Mouse (Mus musculus): ENCODE results near the gene Exoc2.

Exoc2 gene

DNA sequence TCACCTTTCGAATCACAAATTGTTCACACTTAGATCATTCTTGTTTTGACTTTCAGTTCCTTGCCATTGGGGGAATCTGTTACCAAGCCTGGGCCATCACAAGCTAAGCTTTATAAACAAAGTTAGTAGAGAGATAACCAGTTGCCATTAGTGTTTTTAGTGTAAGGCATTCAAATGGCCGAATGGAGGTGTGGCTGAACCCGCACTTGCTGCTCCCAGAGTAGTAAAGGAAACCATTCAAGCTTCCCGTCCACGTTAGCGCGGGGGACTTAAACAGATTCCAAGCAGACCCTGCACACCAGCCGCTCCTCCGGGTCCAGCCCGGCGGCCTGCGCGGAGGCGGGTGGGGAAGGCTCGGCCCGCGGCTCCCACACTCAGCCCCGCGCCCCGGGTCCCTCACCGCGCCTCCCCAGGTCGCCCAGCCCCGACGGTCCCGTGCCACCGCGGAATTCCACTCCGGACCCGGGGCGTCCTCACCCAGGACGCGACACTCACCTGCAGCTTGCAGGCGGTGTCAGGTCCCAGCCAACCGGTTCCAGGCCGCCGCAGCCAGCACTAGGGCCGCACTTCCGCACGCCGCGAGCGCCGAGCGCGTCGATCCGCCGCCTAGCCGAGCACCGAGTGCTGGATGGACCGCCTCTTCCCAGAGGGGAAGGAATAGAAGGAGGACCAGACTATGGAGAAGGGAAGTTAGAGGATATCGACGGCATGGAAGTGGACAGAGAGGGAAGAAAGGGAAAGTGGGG, at the start of gene Exoc2, which contains the start of gene Gm5447:
TSS of gene Exoc2 (minus strand) at position 593 of the 746 bp plus-strand sequence.
TSS of gene Gm5447 (plus strand) at position 704 of the 746 bp plus-strand sequence.
- DNase-seq (ENCODE audit: low spot score in 2 of 2) = peak; percentile 69 to 83

DNA sequence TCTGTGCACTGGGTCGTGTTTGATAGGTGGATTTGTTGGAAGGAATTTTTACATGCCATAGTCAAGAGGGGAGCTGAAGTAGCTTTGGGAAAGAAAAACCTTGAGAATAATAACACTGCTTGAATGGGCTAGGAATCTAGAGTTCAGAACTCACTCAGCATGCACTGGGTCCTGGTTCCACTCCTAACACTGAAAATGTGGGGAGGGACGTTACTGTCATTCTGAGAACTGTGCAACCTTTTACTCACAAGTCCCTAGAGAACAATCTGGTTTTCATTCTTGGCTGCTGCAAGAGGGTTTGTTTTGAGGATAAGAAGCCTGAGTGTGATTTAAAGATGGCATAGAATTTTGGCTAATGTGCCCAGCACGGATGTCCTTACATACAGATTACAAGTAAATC, 49.8 kb upstream of the Exoc2 start:
- no peak for DNase-seq (ENCODE audit: low spot score in 2 of 2)

DNA sequence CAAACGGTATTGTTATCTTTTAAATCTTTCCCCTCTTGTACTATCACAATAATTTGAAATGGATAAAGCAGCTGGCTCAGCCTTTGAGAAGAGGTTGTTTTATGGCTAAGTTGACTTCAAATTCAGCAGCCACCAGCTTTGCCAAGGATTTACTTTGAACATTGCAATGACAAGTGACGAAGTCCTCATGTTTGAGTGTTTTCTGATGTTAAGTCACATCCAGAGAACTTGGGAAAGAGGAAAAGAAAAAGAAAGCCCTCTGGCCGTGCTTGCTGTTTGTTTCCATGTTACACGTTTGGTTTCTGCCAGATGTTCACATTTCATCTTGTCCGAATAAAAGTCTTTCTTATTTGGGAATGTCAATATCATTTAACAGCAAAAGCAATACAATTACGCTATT, 48.0 kb upstream of the Exoc2 start:
- no peak for DNase-seq (ENCODE audit: low spot score in 2 of 2)

DNA sequence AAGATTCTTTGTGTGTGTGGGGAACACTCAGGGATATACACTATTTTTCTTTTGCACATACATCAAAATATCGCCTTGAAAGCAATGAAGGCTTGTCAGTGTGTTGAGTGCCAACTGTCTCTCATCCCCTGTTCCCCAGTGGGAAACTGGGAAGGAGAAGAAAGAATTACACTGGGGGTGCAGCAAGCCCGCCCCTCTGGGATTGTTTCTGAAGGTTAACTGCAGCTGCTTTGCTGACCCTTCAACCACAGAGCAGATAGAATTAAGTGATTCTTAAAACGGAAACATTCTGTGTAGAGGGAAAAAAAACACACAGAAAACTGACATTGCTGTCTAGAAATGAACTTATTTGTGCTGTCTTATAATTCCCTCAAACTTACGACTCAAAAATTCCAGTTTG, 47.6 kb upstream of the Exoc2 start:
- DNase-seq (ENCODE audit: low spot score in 2 of 2) = no peak

DNA sequence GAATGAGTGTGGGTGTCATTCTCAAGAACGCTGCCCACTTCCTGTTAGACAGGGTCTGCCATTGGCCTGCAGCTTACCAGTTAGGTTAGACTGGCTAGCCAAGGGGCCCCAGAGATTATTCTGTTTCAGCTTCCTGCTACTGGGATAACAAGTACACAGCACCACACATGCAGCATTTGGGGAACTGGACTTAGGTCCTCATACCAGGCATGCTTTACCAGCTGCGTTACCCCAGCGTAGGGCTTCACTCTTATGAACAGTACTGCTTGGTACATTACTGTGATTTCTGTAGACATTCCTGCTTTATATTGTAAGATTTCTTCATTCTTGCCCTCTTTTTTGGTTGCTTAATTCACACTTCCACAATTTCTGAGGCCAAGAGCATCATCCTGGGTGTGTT, 43.7 kb upstream of the Exoc2 start:
- no peak for DNase-seq (ENCODE audit: low spot score in 2 of 2)

DNA sequence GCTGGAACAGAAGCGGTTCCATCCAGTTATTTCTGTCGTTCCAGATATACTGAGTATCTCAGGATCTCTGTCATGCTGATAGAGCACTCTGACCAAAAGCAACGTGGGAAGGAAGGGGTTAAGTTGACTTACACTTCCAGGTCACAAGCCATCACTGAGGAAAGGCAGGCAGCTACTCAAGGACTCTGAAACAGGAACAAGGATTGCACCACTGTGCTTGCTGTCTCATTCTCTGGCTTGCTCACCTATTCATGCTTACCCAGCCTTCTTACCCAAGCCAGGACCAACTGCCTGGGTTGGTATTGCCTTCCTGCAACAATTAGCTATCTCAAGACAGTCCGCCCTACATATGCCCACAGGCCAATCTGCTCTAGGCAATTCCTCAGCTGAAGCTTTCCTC, 31.1 kb upstream of the Exoc2 start:
- no peak for DNase-seq (ENCODE audit: low spot score in 2 of 2)

DNA sequence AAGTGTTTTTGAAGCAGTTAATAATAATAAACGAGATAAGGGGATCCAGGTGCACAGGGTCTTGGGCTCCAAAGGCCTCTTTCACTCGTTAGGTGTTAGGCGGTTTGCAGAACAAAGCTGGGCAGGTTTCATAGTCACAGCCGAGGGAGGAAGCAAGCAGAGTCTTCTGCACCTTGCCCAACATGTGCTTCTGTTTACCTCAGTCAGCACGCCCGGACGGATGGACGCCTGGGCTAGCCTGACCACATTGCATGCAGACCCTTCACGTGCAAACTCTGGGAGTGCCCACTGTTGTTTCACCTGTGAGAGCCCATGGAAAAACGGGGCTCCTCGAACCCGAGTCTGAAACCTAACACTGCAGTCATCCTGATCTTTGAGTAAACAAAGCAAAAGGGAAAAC, 30.6 kb upstream of the Exoc2 start:
- DNase-seq (ENCODE audit: low spot score in 2 of 2) = no peak

DNA sequence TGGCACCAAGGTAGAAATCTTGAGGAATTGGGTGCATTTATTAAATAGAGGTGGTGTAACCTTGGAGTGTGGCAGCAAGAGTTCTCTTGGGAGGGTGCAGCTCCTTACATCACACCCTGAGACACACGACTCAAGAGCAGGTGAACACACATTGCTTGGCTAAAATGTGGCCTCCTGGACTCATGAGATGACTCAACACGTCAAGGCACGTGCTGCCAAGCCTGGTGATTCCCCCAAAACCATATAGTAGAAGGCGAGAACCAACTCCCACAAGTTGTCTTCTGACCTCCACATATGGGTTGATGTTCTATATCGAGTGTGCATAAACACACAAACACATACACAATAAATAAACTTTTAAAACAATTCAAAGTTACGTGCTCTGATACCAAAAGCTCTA, 25.9 kb upstream of the Exoc2 start:
- DNase-seq (ENCODE audit: low spot score in 2 of 2) = no peak

DNA sequence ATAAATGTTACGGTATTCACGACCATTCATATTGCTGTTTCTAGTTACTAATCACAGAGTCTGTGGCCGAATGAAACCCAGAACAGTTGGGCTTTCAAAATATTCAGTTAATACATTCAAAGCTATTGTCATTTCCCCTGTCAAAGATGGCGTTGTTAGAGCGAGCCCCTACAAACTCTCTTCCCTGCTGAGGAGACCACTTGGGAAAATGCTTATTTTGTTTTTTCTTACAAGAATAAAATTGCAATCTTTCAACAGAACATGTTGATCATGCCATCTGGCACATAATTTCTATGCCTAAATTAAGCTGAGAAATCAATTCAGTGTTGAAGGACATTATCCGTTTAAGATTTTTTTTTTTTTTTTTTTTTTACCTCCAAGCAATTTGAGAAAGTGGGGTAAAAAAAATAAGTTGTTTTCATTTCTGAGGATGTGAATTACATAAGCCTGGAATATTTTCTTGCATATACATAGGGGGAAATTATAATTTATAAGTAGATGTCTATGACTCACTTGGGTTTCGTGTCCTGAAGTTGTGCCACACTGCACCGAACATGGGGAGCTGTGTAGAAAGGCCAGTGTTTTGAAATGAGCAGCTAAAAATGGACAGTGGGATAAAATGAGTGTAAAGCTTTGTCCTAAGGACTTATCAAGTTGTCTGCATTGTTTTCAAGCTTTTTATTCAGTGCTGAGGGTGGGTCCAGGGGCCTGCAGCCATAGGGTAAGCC, 23.8 kb upstream of the Exoc2 start:
- DNase-seq (ENCODE audit: low spot score in 2 of 2) = no peak

DNA sequence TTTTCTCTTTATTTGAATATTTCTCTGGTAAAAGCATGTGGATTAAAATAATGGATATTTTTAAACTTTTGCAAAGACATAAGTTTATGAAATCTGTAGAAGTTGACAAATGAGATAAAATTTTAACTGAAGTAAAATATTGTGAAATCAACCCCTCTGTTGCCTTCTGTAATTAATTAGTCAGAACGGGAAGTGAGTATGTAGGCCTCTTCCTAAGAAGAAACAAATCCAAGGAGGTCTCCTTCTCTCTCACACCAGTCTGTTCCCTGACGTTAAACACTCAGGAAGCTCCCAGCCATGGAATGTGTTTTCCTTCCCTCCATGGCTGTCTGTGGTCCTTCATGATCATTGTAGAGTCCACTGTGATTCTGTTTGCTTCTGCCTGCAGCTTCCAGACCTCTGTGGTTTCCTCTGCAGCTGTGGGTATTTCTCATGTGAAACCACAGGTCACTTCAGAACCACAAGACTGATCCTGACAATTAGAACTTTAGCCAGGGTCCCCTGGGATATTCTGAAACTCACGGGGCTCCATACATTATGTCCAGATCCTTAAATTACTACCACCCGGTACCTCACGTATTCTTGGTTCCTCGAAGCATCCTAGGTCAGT, 20.5 kb upstream of the Exoc2 start:
- DNase-seq (ENCODE audit: low spot score in 2 of 2) = no peak

DNA sequence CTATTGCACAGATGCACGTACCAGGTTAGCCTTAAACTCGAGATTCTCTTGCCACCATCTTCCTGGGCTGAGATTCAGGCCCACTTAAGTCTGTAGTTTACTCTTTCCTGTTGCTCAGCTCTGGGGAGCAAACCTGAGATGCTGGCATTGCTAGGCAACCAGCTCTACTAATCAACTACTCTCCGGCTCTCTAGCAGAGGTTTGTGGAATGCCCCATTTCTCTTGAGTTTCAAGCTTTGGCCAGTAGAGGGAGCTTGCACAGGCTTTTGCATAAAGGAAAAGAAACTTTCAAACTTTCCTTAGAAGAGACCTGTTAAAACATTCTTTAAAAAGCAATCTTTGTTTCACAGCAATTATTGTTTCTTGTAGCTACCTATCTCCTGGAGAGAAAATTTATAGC, 19.9 kb upstream of the Exoc2 start:
- peak in 1 of 2 experiments; percentile 23 for DNase-seq (ENCODE audit: low spot score in 2 of 2)

DNA sequence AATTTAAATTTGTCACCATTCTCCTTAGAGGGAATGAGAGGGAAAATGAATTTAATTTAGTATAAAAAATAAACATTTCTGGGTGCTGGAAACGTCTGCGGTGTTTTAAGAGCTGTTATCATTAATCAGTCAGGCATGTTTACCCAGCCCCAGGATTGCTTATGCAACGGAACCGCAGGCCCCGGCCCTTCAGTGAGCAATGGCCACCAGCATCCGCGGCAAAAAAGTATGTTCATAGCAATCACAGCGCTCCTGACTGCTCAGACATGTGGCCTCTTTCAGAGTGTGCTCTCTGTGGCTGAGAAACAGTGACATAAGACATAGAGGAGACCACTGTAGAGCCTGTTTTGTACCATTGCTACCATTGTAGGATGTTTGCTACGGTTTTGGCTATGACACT, 16.3 kb upstream of the Exoc2 start:
- DNase-seq (ENCODE audit: low spot score in 2 of 2) = no peak

DNA sequence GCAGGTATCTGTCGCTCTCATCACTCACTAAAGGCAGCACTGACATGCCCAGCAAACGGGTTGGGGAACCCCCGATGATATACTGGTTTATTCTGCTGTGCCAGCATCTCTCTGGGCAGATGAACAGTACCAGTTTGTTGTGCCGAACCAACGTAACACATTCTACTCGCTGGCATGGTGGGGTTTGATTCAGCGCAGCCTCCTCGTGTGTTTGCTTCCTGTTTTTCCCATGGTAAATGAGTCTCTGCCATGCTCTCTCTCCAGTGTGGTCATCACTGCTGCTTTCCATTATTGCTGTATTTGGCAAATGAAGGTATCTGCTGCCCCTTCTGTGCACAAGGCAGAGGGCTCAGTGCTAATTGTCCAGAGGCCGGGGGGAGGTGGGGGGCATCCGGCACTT, 15.8 kb upstream of the Exoc2 start:
- no peak for DNase-seq (ENCODE audit: low spot score in 2 of 2)

DNA sequence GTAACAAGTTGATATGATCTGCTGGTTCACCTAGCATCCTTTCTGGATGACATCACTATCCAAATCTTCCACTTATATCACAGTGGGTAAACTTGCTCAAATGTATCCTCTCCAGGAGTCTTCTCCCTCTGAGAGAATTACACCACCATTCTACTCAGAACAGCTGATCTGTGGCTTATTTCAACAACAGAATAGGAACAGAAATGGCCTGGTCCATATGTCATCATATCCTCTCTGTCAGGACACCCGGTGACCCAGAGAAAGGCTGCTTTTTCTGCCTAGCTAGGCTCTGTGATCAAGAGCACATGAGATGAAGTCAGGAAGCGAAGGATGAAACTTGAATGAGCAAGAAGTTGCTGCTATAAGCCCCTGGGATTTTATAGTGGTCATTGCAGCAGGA, 13.8 kb upstream of the Exoc2 start:
- no peak for DNase-seq (ENCODE audit: low spot score in 2 of 2)

DNA sequence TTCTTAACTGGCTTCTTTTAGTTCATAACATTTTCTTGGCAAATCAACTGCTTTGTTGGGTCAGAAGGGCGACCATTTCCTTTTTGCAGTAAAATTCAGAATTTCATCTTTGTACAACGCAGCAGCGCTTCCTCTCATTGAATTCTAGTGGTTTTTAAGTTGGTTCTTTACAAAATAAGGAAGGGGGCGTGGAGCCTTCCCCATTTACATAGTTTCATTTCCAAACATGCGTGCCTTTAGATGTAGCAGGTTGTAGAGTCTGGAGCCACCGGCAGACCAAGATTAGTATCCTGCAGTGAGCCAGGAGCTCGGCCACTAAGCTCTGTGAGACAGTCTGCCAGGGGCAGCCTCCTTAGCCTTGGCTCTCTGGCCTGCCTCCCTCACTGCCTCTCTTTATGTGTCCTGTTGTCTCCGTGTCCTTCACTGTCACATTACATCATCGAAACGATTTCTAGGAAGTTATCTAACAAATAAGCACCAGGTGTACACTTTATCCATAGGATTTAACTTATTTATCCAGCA, 13.1 kb upstream of the Exoc2 start:
- DNase-seq (ENCODE audit: low spot score in 2 of 2) = no peak

DNA sequence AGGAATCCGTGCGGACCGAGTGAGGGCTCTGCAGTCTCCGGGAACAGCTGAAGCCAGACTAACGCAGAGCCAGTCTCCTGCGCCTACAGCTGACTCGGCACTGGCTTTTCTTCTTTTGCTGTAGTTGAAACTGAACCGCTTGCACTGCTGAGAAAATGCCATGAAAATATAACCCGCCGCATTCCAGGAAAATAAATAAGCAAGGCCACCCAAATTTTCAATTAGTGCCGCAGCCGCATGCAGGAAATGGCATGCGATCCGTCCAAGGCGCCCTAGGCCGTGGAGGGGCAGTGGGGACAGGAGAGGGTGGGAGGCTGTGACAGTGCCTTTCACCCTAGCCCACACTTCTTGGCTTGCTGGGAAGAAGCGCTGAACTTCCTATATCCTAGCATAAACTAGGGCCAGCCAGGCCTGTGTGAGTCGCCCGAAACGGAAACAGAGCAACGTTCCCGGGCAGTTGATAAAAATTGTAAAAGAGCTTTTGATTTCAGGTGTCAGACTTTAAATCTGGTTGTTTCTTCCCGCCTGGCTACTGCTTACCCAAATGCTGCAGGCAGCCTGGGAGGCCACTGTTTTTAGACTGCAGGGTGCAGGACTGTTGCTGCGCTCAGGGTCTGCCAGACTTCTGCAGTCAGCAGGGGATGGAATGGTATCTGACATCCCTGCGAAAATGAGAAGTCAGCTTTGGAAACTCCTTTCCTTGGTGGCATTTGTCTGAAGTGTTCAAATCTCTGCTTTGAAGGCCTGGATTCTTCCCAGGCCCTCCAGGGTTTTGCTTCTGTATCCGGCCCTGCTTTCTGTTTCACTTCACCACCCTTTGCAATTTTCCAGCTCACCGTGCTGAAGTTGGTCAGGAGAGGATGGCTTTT, 11.9 kb upstream of the Exoc2 start:
- DNase-seq (ENCODE audit: low spot score in 2 of 2) = no peak

DNA sequence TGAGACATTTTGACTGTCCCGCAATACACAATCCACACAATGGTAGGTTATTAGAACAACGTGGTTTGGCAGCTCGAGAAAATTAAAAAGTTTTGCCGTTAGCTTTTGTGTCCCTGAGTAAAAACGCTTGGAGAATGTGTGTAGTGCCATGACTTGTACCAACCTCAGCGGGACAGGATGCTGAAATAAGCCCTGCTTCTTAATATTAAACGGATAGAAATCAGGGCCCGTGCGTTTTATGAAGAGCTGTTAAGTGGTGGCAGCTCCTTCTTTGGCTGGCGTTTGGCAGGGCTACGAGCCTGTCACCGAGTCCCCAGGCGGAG, 11.3 kb upstream of the Exoc2 start:
- no peak for DNase-seq (ENCODE audit: low spot score in 2 of 2)

DNA sequence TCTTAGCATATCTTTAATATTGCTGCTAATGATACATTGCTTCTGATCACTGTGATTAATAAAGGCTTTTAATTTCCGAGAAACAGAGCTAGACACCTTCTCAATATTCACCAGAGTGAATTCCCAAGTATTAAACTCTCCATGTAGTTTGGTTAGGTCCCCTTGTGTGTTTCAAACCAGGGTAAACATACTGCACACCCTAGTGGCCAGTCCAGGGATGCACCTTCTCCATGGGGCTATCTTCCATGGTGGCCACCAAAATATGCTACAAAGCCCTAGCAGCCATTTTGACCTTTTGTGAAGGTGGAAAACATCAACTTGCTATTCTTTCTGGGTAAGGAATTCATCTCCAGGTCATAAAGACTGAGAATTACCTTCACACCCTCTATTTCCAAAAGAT, 7.8 kb upstream of the Exoc2 start:
- DNase-seq (ENCODE audit: low spot score in 2 of 2) = no peak

DNA sequence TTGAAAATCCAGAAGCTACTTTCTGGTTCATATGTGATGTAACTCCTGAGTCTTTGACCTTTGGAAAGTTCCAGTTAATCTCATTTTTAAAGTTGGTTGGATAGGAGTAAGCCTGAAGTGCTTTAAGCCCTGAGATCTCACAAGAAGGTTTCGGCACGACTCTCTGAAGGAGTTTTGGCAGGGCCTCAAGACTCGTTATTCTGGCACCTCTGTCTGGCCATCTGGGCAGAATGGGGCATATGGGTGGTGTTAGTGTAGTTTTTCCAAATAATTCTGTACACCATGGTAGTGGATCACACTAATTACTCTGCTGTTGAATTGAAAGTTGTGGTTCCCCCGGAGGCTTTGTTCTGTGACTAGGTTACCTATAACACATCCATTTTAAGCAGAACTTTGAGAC, 4.3 kb upstream of the Exoc2 start:
- no peak for DNase-seq (ENCODE audit: low spot score in 2 of 2)

DNA sequence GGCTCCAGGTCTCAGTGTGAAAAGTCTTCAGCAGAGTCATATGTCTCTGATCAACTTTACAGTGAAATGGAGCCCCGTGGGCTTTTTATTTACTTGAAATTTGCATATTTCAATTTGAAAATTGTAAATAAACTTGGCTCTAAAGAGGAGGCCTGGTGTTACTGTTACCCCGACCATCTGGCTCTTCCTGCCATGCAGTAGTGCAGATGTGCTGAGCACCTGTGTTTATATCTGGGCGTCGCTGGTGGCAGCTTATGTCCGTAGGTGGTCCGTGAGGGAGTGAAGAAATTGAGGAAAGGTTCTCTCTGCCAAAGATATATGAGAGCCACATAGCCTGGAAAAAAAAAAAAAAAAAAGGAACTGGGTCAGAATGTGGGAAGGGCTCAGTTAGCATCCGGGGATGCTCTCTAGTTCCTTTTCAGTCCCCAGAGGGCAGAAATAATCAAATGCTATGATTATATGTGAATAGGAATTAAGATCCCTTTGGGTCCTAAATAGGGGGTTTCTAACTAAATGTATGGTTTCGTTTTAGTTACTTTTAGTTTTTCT, 2.7 kb upstream of the Exoc2 start:
- no peak for DNase-seq (ENCODE audit: low spot score in 2 of 2)

DNA sequence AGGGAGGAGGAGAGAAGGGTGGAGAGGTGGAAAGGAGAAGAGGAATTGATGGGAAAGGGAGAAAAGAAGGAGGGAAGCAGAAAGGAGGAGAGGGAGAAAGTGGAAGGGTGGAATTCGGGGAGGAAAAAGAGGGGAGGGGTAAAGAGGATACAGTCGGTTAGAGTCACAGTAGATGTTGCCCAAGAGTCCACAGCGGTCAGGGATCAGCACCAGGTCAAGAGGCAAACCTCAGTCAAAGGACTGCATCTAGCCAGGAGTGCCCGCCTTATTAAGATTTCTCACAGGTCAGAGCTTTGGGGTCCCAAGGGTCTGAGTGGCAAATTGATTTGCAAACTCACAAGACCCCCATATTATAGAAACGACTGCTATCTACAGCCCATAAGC, 346 bp upstream of the Exoc2 start:
- DNase-seq (ENCODE audit: low spot score in 2 of 2) = no peak

DNA sequence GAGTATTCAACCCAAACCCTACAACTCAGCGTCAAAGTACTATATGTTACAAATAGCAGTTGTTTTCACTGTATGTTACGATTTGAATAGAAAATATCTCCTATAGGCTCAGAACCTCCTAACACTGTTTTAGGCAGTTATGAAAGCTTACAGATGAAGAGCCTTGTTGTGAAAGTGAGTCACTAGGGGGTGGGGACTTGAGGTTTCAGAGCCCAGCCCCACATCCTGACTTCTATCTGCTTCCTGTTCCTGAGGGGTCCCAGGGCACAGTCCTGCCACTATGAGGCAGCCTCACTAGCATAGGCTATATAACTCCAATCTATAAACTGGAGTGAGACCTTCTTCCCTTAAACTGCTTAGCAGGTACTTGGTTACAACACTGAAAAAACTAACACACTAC, 1.8 kb downstream of the Exoc2 start:
- no peak for DNase-seq (ENCODE audit: low spot score in 2 of 2)

All from urinary bladder, adult 18-20 months (tissue).